Mouse (Mus musculus): ENCODE measurements around the gene Spock2.
"Not testable (repeated sequence)": the region's sequence is repeated elsewhere in the genome, so short reads cannot be mapped to it uniquely, and the experiment has no call there.

The Spock2 gene

DNA sequence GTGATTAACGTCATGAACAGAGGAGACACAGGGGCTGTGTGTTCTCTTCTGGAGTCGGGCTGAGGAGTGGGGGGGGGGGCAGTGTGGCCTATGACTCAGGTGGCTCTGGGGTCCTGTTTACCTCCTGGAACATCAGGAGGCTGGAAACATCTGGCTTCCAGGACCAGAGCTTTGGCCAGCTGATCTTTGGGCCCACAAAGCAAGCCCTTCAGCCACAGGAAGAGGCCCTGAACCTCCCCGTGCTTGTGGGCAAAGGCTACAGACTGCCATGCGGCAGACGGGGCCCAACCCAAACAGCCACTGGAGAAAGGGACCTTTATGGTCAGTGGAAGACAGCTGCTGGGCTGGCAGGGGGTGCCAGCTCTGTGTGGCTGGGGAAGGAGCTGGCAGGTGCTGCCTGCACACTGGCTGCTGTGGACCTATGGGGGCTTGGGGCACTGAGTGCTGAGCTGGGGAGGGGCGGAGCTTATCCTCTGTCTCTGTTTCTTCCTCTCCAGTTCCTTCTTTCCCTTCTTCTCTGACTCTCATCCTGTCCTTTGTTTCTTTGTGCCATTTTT lies 45.2 kb downstream of the Spock2 start:
- no peak for DNase-seq

DNA sequence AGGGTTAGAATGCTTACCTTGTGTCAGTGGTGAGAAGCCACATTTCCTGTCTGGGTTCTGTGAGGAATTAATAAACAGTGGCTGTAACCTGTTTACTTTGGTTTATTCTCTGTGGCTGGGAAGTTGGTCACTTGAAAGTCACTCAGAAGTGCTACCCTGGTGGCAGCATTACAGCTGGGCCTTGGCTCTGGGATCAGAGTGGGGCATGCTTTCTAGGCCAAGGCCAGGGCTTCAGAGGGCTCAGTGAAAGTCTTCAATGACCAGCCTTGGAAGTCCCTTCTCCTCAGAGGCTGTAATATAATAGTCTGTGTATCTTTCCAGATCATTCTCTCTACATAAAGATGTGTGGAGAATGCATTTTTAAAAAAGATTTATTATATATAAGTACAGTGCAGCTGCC lies 50.0 kb downstream of the Spock2 start:
- DNase-seq = no peak

DNA sequence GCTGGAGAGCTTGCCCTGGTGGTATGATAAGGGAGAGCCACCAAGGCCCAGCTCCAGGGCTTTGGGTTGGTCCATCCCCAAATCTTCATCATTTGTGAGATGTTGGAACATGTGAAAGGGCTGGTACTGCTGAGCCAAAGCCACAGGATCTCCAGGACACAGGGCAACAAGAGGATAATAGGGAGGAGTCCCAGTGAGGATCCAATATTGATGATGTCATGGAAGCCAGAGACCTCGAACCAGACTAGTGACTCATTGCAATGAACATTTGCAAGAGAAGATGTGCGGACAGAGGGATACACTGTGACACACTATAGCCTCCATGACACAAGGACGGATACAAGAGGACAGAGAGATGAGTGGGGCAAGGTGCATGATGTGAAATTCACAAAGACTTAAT lies 52.1 kb downstream of the Spock2 start:
- DNase-seq = no peak

DNA sequence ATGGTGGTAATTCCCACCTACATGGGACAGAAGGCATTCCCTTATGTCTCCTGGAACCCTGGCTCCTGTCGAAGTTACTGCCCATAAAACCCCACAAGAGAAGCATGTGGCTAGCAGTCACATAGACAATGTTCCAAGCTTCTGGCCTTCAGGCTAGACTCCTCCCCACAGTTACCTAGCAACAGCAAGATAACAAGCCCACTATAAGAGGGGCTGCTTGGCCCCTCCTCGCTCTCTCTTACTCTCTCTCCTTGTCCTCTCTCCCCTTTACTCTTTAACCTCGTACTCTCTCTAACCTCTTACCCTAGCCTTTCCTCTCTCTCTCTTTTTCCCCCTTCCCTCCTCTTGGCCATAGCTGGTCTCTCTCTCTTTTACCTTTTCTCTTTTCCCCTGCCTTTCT lies 55.4 kb downstream of the Spock2 start:
- DNase-seq = not testable (repeated sequence)

DNA sequence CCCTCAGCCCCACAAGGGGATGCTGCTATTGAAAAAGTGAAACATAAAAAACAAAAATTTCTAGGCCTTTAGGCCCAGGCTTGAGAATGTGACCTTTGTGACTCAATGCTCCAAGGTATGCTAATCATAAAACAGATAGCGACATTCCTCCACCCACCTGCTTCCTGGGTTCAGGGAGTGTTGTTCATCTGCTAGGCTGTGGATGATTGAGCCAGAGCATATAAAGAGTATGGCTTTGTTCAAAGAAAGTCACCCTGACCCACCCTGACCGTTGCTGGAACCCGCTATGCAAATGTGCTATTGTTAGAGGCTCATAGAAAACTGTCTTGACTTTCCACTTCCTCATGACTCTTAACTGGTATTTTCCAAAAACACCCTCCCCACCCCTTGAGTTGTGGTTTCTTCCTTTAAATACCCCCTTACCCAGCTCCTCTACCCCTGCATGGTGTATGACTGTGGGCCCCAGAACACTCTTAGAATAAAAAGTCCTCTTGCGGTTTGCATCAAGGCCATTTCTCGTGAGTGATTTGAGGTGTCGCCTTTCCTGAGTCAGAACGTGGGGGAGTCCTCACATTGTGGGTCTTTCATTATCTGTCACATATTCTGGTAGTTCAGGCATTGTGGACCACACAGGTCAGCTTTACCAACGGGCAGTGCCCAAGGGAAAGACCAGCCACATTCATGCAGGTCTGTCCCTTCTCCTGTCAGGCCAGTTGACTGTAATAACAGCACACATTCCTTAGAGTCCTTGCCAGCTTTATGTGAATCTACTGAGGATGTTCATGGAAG lies 56.4 kb downstream of the Spock2 start:
- DNase-seq = not testable (repeated sequence)

DNA sequence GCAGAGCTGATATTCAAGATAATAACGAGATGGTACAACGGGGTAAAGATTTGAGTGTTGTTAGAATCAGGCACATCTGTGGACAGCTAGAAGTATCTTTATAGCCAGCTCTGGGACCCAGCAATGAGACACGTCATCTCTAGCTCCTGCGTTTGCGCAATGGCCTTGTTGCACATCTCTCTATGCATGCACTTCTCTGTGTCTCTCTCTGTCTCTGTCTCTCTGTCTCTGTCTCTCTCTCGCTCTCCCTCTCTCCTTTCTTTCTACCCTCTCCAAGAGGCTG lies 56.9 kb downstream of the Spock2 start:
- no peak for DNase-seq

DNA sequence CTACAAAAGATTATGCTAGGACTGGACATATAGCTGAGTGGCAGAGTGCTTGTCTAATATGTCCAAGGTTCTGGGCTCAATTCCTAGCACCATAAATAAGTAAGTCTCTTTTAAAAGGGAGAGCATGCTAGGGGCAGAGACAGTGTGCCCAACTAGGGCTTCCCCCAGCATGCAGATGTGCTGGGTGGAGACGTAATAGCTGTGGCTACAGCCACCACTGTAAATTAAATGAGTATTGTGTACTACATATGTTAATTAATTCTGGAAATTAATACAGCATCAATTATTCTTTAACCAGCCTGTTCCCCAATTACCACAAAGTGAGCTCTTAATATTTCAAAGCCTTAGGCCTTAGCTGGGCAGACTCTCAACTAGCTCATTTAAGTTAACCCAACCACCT lies 58.9 kb downstream of the Spock2 start:
- no peak for DNase-seq

DNA sequence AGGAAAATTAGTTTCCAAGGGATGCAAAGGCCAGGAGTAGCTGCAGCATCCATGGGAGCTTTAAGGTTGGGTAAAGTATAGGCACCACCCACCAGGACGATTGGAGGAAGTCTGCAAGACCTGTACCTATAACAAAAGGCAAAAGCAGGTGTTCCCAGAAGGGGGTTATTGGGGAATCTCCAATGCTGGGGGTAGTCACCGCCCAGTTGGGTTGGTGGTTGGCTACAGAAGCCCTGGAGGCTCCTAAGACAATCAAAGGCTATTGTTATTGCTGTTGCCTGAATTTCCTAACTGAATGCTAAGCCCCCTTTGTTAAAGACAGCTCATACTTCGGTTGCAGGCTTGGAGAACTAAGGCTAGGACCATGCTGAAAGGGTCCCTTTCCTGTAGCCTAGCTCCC lies 60.0 kb downstream of the Spock2 start:
- DNase-seq = no peak

DNA sequence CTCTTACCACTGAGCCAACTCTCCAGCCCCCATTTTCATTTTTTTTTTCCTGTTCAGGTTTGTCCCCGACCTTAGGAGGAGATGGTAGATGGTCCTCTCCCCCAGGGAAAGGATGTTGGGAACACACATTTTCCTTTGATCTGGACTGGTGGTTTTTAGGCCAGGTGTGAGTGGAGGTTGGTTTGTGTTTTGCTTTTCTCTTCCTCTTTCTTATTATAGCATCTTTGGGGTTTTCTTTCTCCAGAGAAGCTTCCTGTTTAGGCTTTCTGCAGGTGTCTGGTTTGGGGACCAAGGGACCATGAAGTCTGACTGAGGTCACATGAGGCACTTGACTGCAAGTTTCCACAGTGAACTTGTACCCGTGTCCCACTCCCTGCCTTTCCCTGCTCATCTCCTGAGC lies 62.3 kb downstream of the Spock2 start:
- no peak for DNase-seq

DNA sequence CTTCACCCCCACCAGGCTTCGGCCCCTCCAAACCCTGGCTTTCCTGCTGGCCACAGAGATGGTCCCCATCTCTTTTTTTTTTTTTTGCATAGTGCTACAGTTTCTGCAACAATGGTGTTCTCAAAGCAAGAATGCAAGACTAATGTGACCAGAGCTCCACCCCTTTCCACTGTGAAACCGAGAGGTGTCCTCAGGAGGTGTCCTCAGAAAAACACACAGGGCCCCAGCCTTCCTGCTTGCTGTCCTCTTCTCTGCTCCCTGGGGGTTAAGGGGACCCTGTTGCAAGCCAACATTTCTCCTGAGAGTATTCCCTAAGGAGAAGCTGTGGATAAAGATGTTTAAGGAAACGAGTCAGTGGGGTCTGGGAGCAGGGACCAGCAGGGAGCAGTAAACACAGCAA lies 62.9 kb downstream of the Spock2 start:
- DNase-seq = no peak

DNA sequence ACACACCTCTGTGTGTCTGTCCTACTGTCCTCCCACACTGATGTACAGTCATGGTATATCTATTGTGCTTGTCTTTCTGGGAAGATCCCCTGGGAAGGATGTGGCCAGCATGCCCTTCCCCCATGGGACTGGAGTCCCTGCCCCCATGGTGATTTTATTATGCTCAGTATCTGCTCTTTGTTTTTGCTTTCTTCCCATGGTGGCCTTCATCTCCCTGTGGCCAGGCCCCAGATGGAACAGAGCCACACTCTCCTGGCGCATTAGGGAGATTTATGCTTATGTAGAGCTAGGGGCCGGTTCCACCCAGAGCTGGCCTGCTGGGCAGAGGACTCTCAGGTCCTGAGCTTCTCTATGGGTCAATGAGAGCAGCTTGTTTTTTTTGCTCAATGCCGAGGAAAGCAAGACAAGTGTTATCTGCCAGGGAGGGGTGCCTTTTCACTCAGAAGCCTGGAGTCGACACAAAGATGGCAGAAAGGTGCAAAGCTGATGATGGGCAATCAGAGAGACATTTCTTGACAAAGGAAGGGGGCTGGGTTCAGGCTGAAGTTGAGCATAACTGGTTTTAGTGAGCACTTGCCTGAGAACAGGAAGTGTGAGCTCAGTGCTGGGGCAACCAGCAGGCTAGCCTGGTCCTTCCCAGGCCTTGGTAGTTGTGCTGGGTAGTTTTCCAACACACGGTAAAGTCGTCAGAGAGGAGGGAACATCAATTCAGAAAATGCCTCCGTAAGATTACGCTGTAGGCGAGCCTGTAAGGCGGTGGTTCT lies 64.5 kb downstream of the Spock2 start:
- no peak for DNase-seq

DNA sequence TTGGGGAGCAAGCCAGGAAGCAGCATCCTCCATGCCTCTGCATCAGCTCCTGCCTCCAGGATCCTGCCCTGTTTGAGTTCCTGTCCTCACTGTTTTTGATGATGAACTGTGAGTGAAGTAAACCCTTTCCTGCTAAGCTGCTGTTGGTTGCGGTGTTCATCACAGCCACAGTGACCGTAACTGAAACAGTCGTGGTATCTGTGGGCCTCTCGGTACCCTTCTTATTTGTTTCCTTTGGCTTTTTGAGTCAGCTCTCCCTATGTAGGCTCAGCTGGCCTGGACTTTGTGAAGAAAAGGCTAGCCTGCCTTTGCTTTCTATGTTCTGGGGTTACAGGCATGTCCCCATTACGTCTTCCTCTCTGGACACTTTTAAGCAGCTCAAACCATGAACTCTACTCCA lies 65.3 kb downstream of the Spock2 start:
- DNase-seq = no peak

DNA sequence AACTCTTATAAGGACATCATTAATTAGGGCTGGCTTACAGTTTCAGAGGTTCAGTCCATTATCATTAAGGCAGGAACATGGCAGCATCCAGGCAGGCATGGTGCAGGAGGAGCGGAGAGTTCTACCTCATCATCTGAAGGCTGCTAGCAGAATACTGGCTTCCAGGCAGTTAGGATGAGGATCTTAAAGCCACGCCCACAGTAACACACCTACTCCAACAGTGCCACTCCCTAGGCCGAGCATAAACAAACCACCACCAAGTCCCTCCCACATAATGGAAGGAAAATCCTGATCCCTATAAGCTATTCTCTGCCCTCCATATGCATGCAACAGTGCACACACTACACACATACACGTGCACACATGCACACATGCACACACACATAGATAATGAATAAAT lies 66.3 kb downstream of the Spock2 start:
- DNase-seq = no peak

DNA sequence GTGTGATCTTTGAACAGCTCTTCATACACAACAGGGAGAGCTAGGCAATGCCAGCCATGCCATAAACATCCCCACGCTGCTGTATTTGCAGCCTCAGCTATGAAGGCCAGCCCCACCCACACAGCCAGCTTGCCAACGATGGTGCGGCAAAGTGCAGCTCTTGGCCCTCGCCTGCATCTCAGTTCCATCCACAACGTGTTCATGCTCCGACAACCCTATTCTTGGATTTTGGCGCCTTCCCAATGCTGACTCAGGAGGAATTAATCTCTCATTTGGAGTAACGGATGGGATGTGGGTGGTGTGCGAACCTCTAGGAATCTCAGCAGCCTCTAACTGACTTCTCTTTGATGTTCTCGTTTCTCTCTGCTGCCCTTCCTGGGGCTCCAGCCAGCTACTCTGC lies 67.0 kb downstream of the Spock2 start:
- DNase-seq = no peak

DNA sequence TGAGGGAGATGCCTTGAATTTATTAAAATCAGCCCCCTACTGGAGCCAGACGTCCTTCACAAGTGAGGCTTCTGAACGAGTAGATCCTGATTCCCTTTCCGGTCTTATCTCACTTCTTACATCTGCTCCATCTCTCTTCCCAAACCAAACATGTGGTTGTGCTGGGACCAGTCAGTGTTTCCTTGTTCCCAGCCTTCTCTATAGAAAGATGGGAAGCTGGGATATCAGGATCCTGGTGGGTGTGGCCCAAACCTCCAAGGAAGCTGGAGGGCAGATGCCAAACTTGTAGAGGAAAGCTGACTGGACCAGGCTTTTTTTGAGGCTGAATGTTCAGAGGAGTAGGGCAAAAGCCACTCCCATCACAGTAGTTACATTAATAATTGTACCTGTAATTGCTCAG lies 68.5 kb downstream of the Spock2 start:
- no peak for DNase-seq

DNA sequence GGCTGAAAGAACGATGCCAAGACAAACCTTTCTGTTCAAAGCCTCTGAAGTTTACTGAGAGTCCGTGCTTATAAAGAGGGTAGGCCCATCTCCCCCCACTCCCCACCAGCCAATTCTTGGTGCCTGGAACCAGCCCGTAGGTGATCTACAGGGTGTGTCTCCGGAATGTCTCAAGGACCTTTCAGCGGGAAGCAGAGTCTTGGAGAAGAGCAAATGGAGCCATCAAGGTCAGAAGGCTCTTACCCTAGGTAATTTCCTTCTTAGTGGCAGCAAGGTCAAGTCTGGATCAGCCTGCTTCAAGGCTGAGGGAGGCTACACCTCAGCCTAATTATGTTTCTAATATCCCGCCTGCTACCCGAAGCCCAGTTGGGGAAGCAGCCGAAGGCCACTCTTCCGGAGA lies 69.3 kb downstream of the Spock2 start:
- DNase-seq = not testable (repeated sequence)
